Mouse (Mus musculus) right cerebral cortex, postnatal 4 days (tissue): ENCODE measurements around the gene Sumf2.

Experiments used
- DNase-seq: peaks from one replicate; pipeline ENCODE4 v3.0.0-alpha.2; 2022

Sumf2 gene

GRCm38 (mm10) chr5:129908242-129908965 lies 61.6 kb downstream of the Sumf2 start, which contains the start of gene Nupr1l:
Nupr1l (plus strand) TSS chr5:129908540.
- DNase-seq: peak; percentile 88

GRCm38 (mm10) chr5:129909147-129909546 lies 62.4 kb downstream of the Sumf2 start:
- DNase-seq: no peak

- DNase-seq: no peak
Observed at GRCm38 (mm10) chr5:129909591-129909990, 62.8 kb downstream of the Sumf2 start.
